Mouse (Mus musculus) kidney, postnatal 4 days (tissue): ENCODE data around the gene Spns3.
A peak's percentile ranks its signal among the peaks of the same experiment; 100 is the strongest.

Experiments
- DNase-seq, 2 experiments: peaks; one replicate each; pipeline ENCODE4 v3.0.0; 2021; ENCODE audit warnings: mixed read lengths in 2 of 2

Gene Spns3

GRCm38 (mm10) chr11:72550134-72550988 is at the start of gene Spns3:
Gene Spns3, minus strand, starts transcription at chr11:72550506.
- DNase-seq: no peak

GRCm38 (mm10) chr11:72597780-72598179 is 47.5 kb upstream of the Spns3 start:
- DNase-seq: no peak

GRCm38 (mm10) chr11:72595010-72595737 is 44.9 kb upstream of the Spns3 start:
- no peak for DNase-seq

- peak in 1 of 2 experiments; percentile 16 for DNase-seq
These were observed 37.4 kb upstream of the Spns3 start for GRCm38 (mm10) chr11:72587537-72588233.

- no peak for DNase-seq
These were observed 36.3 kb upstream of the Spns3 start for GRCm38 (mm10) chr11:72586570-72586969.

GRCm38 (mm10) chr11:72583092-72583491 is 32.8 kb upstream of the Spns3 start:
- no peak for DNase-seq

- DNase-seq: no peak
These were observed 32.1 kb upstream of the Spns3 start for GRCm38 (mm10) chr11:72582448-72582705.

GRCm38 (mm10) chr11:72581609-72582447 is 31.5 kb upstream of the Spns3 start:
- no peak for DNase-seq

- DNase-seq: no peak
These were observed 28.2 kb upstream of the Spns3 start for GRCm38 (mm10) chr11:72578471-72578870.

- peak; percentile 34 to 53 for DNase-seq
These were observed 26.4 kb upstream of the Spns3 start for GRCm38 (mm10) chr11:72576466-72577351.

GRCm38 (mm10) chr11:72576111-72576465 is 25.8 kb upstream of the Spns3 start:
- DNase-seq: peak; percentile 28 to 34

GRCm38 (mm10) chr11:72573819-72574218 is 23.5 kb upstream of the Spns3 start:
- DNase-seq: peak; percentile 47 to 60

- peak; percentile 87 to 89 for DNase-seq
These were observed 20.1 kb upstream of the Spns3 start for GRCm38 (mm10) chr11:72570319-72570979.

GRCm38 (mm10) chr11:72569671-72570318 is 19.5 kb upstream of the Spns3 start:
- peak in 1 of 2 experiments; percentile 5 for DNase-seq

- peak; percentile 49 to 65 for DNase-seq
These were observed 18.7 kb upstream of the Spns3 start for GRCm38 (mm10) chr11:72569051-72569450.

- DNase-seq: peak; percentile 14 to 24
These were observed 16.6 kb upstream of the Spns3 start for GRCm38 (mm10) chr11:72566816-72567338.

GRCm38 (mm10) chr11:72566304-72566703 is 16.0 kb upstream of the Spns3 start:
- no peak for DNase-seq

GRCm38 (mm10) chr11:72564232-72564807 is 14.0 kb upstream of the Spns3 start:
- DNase-seq: peak in 1 of 2 experiments; percentile 48

GRCm38 (mm10) chr11:72560661-72561060 is 10.4 kb upstream of the Spns3 start:
- no peak for DNase-seq

GRCm38 (mm10) chr11:72558155-72558554 is 7.8 kb upstream of the Spns3 start:
- no peak for DNase-seq
